Mouse (Mus musculus) olfactory bulb, adult 2 months (tissue): ENCODE results near the gene 1700021F05Rik.

Experiments used
- CTCF ChIP-seq: fragments of 200-500 bp; IDR thresholded peaks from 2 replicates; pipeline ENCODE4 v1.5.1; 2012; ENCODE audit warnings: low read depth, mild to moderate bottlenecking, low read length, moderate library complexity; ENCODE audit not compliant: insufficient read depth
- POLR2A ChIP-seq: fragments of 200-500 bp; IDR thresholded peaks from 2 replicates; pipeline ENCODE4 v1.6.1; 2012; ENCODE audit warnings: mild to moderate bottlenecking, low read depth, low read length, moderate library complexity; ENCODE audit not compliant: insufficient read depth

- TF ChIP-seq CTCF, result no peak
- TF ChIP-seq POLR2A, result no peak
Observed at GRCm38 (mm10) chr10:43534382-43534781, 6.4 kb downstream of the 1700021F05Rik start.
